Mouse (Mus musculus) CH12.LX (cell line): ENCODE measurements at regions not wholly inside any gene's neighbourhood (a gene's known extent, or its start where the extent isn't known, plus 50 kb on each side); places are given as distances from the start of the nearest gene placed in this dataset.

ENCODE experiments used
- DNase-seq: peaks from one replicate; pipeline ENCODE4 v3.0.0-alpha.2; 2013; ENCODE audit errors: extremely low read depth
- H3K27ac ChIP-seq: 2 replicates; pipeline ENCODE4 v1.5.1; 2012; ENCODE audit warnings: low read depth, mild to moderate bottlenecking, control low read depth, moderate library complexity; ENCODE audit not compliant: insufficient read depth
- H3K27me3 ChIP-seq: replicated peaks from 2 replicates; pipeline ENCODE3; 2012; ENCODE audit warnings: inconsistent platforms
- H3K36me3 ChIP-seq, 2 experiments: replicated peaks in 1 of 2; 2 replicates each; pipeline versions ENCODE3 to v1.6.1; 2012; ENCODE audit warnings: inconsistent platforms in 1 of 2, low read length in 1 of 2, mild to moderate bottlenecking in 1 of 2, mixed read lengths in 1 of 2, moderate library complexity in 1 of 2; ENCODE audit not compliant: control insufficient read depth in 1 of 2, insufficient read depth in 1 of 2
- H3K4me1 ChIP-seq, 2 experiments: 2 replicates each; pipeline ENCODE4 v1.6.1; 2012; ENCODE audit warnings: inconsistent platforms in 1 of 2, moderate library complexity in 1 of 2; ENCODE audit not compliant: insufficient read depth in 2 of 2, control insufficient read depth in 1 of 2
- H3K4me2 ChIP-seq: 2 replicates; pipeline ENCODE4 v1.6.1; 2012; ENCODE audit warnings: low read depth, mild to moderate bottlenecking, control low read depth; ENCODE audit not compliant: poor library complexity, insufficient read depth, severe bottlenecking
- H3K4me3 ChIP-seq, 3 experiments: fragments of 150-350 bp in 1 of 3; sonication (generic) in 1 of 3; replicated peaks in 1 of 3; 2 replicates each; pipeline versions ENCODE3 to v1.5.1; 2011 to 2012; ENCODE audit warnings: low read depth in 2 of 3, low read length in 2 of 3, mild to moderate bottlenecking in 2 of 3, moderate library complexity in 2 of 3, control low read depth in 1 of 3, improper control_type of control experiment in 1 of 3, inconsistent platforms in 1 of 3, mixed read lengths in 1 of 3; ENCODE audit not compliant: poor library complexity in 1 of 3
- H3K79me2 ChIP-seq: replicated peaks from 2 replicates; pipeline ENCODE4 v1.6.1; 2012; ENCODE audit warnings: mild to moderate bottlenecking, moderate library complexity; ENCODE audit not compliant: control insufficient read depth, poor library complexity, insufficient read depth, severe bottlenecking; ENCODE audit errors: extremely low read depth
- H3K9ac ChIP-seq: 2 replicates; pipeline ENCODE4 v1.6.1; 2012; ENCODE audit warnings: low read depth, mild to moderate bottlenecking, control low read depth, moderate library complexity; ENCODE audit not compliant: insufficient read depth
- H3K9me3 ChIP-seq: replicated peaks from 2 replicates; pipeline ENCODE3; 2012; ENCODE audit warnings: low read length, inconsistent platforms, mixed read lengths
- CHD1 ChIP-seq: IDR thresholded peaks from 2 replicates; pipeline ENCODE4 v1.6.1; 2012; ENCODE audit warnings: low read depth, low read length, improper control_type of control experiment, inconsistent platforms
- CHD2 ChIP-seq: IDR thresholded peaks from 2 replicates; pipeline ENCODE4 v1.6.1; 2011; ENCODE audit warnings: low read length, improper control_type of control experiment
- CTCF ChIP-seq, 2 experiments: IDR thresholded peaks in 1 of 2; conservative IDR thresholded peaks in 1 of 2; 2 replicates each; pipeline ENCODE4 v1.5.1; 2011 to 2012; ENCODE audit warnings: low read depth in 2 of 2, low read length in 2 of 2, improper control_type of control experiment in 1 of 2, inconsistent platforms in 1 of 2, mild to moderate bottlenecking in 1 of 2, moderate library complexity in 1 of 2
- EP300 ChIP-seq: IDR thresholded peaks from 2 replicates; pipeline ENCODE4 v1.6.1; 2011; ENCODE audit warnings: low read length, improper control_type of control experiment
- JUND ChIP-seq: conservative IDR thresholded peaks from 2 replicates; pipeline ENCODE4 v1.6.1; 2011; ENCODE audit warnings: low read depth, low read length, improper control_type of control experiment
- KAT2A ChIP-seq: IDR thresholded peaks from 2 replicates; pipeline ENCODE4 v1.6.1; 2012; ENCODE audit warnings: low read length, improper control_type of control experiment, inconsistent platforms; ENCODE audit not compliant: insufficient replicate concordance
- MAZ ChIP-seq: IDR thresholded peaks from 2 replicates; pipeline ENCODE4 v1.6.1; 2012; ENCODE audit warnings: low read depth, mild to moderate bottlenecking, inconsistent platforms, low read length, improper control_type of control experiment, moderate library complexity
- MEF2A ChIP-seq: IDR thresholded peaks from 2 replicates; pipeline ENCODE4 v1.6.1; 2014; ENCODE audit warnings: low read depth, mild to moderate bottlenecking, inconsistent platforms, low read length, improper control_type of control experiment, borderline replicate concordance
- MYC ChIP-seq: IDR thresholded peaks from 2 replicates; pipeline ENCODE4 v1.6.1; 2011; ENCODE audit warnings: low read depth, mild to moderate bottlenecking, improper control_type of control experiment, low read length
- NELFE ChIP-seq: IDR thresholded peaks from 2 replicates; pipeline ENCODE4 v1.6.1; 2011; ENCODE audit warnings: low read depth, low read length, improper control_type of control experiment
- NRF1 ChIP-seq: IDR thresholded peaks from 2 replicates; pipeline ENCODE4 v1.6.1; 2014; ENCODE audit warnings: low read depth, mild to moderate bottlenecking, inconsistent platforms, low read length, improper control_type of control experiment, moderate library complexity
- PAX5 ChIP-seq: IDR thresholded peaks from 2 replicates; pipeline ENCODE4 v1.6.1; 2012; ENCODE audit warnings: low read length, inconsistent platforms, mixed read lengths
- RAD21 ChIP-seq: IDR thresholded peaks from 2 replicates; pipeline ENCODE4 v1.6.1; 2011; ENCODE audit warnings: low read depth, mild to moderate bottlenecking, low read length, improper control_type of control experiment, moderate library complexity
- RCOR1 ChIP-seq: conservative IDR thresholded peaks from 2 replicates; pipeline ENCODE4 v1.6.1; 2012; ENCODE audit warnings: low read depth, mild to moderate bottlenecking, inconsistent platforms, low read length, improper control_type of control experiment
- SIN3A ChIP-seq: IDR thresholded peaks from 2 replicates; pipeline ENCODE4 v1.6.1; 2012; ENCODE audit warnings: low read length, improper control_type of control experiment, inconsistent platforms
- SMC3 ChIP-seq: IDR thresholded peaks from 2 replicates; pipeline ENCODE4 v1.6.1; 2011; ENCODE audit warnings: low read depth, low read length, improper control_type of control experiment
- TCF12 ChIP-seq: IDR thresholded peaks from 2 replicates; pipeline ENCODE4 v1.6.1; 2014; ENCODE audit warnings: low read depth, mild to moderate bottlenecking, inconsistent platforms, low read length, improper control_type of control experiment
- USF1 ChIP-seq: IDR thresholded peaks from 2 replicates; pipeline ENCODE4 v1.6.1; 2014; ENCODE audit warnings: low read depth, mild to moderate bottlenecking, inconsistent platforms, low read length, improper control_type of control experiment
- ZC3H11A ChIP-seq: IDR thresholded peaks from 2 replicates; pipeline ENCODE4 v1.6.1; 2012; ENCODE audit warnings: low read depth, mild to moderate bottlenecking, inconsistent platforms, low read length, improper control_type of control experiment
- ZKSCAN1 ChIP-seq: IDR thresholded peaks from 2 replicates; pipeline ENCODE4 v1.6.1; 2012; ENCODE audit warnings: low read depth, inconsistent platforms, low read length, improper control_type of control experiment, borderline replicate concordance
- ZMIZ1 ChIP-seq: IDR thresholded peaks from 2 replicates; pipeline ENCODE4 v1.6.1; 2012; ENCODE audit warnings: low read depth, mild to moderate bottlenecking, inconsistent platforms, low read length, improper control_type of control experiment
- dilution Hi-C: fragments of 300-500 bp; cut with MboI; formaldehyde crosslinking; loops from 2 replicates; pipeline ENCODE4 v1.14.3; 2020; ENCODE audit warnings: low sequenced_read_pairs; ENCODE audit not compliant: extremely low pct_unique_long_range_greater_than_20kb, extremely low pct_ligation_motif_present
- in situ Hi-C: fragments of 300-500 bp; cut with MboI; formaldehyde crosslinking; loops from 3 replicates; pipeline ENCODE4 v1.14.3; 2019; ENCODE audit warnings: low sequenced_read_pairs, low pct_ligation_motif_present, low pct_unique_long_range_greater_than_20kb, mixed read lengths

DNA sequence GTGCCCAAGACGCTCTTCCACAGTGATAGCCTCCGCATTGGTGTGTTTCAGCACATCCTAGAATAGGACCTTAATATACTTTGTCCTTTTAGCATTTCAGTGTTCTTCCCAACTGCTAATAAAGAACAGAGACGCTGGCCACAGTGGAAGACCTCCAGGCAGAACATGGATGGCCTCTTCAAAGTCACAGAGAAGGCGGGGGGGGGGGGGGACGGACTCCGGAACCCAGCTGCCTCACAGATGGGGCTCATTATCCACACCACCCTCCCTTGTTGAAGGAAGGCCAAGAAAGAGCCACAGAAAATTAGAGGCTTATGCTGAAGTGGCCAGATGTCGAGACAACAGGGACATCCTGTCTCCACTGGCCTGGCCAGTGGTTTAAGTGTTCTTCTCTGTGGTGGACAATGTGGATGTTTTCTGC is 192.7 kb upstream of the Cdh11 start:
- Histone ChIP-seq H3K9ac (no peak overlapping the region), H3K79me2 (no peaks in the 10 kb centered on the region), H3K4me3 (no peak overlapping the region), H3K4me2 (no peak overlapping the region), H3K9me3 (peaks cover 40% of the 10 kb centered on the region), H3K36me3 (no peaks in the 10 kb centered on the region), H3K27ac (no peak overlapping the region), H3K27me3 (no peaks in the 10 kb centered on the region), H3K4me1 (no peaks in the 10 kb centered on the region)
- no peak for TF ChIP-seq CHD2
- no peak for TF ChIP-seq TCF12
- TF ChIP-seq EP300: no peak
- in situ Hi-C loops (no loop called here), dilution Hi-C loops (no loop called here)
- no peak for DNase-seq

GRCm38 (mm10) chr8:102983220-102983909 is 197.9 kb upstream of the Cdh11 start:
- Histone ChIP-seq H3K4me2 (no peak overlapping the region), H3K9me3 (peaks cover 42% of the 10 kb centered on the region), H3K27me3 (no peaks in the 10 kb centered on the region), H3K27ac (no peak overlapping the region), H3K79me2 (no peaks in the 10 kb centered on the region), H3K4me1 (no peaks in the 10 kb centered on the region), H3K36me3 (no peaks in the 10 kb centered on the region), H3K9ac (no peak overlapping the region), H3K4me3 (no peak overlapping the region)
- DNase-seq: no peak
- dilution Hi-C loops (no loop called here), in situ Hi-C loops (no loop called here)
- TF ChIP-seq TCF12: no peak
- no peak for TF ChIP-seq JUND
- no peak for TF ChIP-seq NRF1
- no peak for TF ChIP-seq KAT2A
- TF ChIP-seq ZMIZ1: no peak
- no peak for TF ChIP-seq RCOR1
- no peak for TF ChIP-seq CTCF (conservative IDR thresholded peaks at IDR 0.05 in 1 of 2, IDR thresholded peaks at IDR 0.05 in 1 of 2; ENCODE audit: low read depth in 2 of 2, low read length in 2 of 2)
- TF ChIP-seq MYC: no peak
- no peak for TF ChIP-seq MEF2A
- TF ChIP-seq CHD1: no peak

GRCm38 (mm10) chr8:102983910-102984225 is 198.4 kb upstream of the Cdh11 start:
- no peaks in the 10 kb centered on the region for H3K4me1 ChIP-seq
- H3K4me3 ChIP-seq: no peak overlapping the region
- no peaks in the 10 kb centered on the region for H3K79me2 ChIP-seq
- H3K27me3 ChIP-seq: no peaks in the 10 kb centered on the region
- no peak overlapping the region for H3K9ac ChIP-seq
- no peaks in the 10 kb centered on the region for H3K36me3 ChIP-seq
- in situ Hi-C loops: no loop called here
- no peak for DNase-seq
- dilution Hi-C loops: no loop called here
- H3K9me3 ChIP-seq: peaks cover 41% of the 10 kb centered on the region
- H3K27ac ChIP-seq: no peak overlapping the region
- H3K4me2 ChIP-seq: no peak overlapping the region
- no peak for TF ChIP-seq TCF12
- no peak for TF ChIP-seq MAZ
- no peak for TF ChIP-seq ZC3H11A
- TF ChIP-seq SIN3A: no peak
- no peak for TF ChIP-seq RAD21
- TF ChIP-seq CHD2: no peak
- TF ChIP-seq PAX5: no peak
- TF ChIP-seq CHD1: no peak
- TF ChIP-seq ZKSCAN1: no peak
- TF ChIP-seq USF1: no peak
- TF ChIP-seq CTCF (conservative IDR thresholded peaks at IDR 0.05 in 1 of 2, IDR thresholded peaks at IDR 0.05 in 1 of 2; ENCODE audit: low read depth in 2 of 2, low read length in 2 of 2): no peak
- no peak for TF ChIP-seq NELFE
- no peak for TF ChIP-seq ZMIZ1
- TF ChIP-seq MEF2A: no peak
- TF ChIP-seq SMC3: no peak
